Mouse (Mus musculus) fibroblast of lung, adult 2 months (primary cell): ENCODE results near the gene Pdcl3.
"Not testable (repeated sequence)": the region's sequence is repeated elsewhere in the genome, so short reads cannot be mapped to it uniquely, and the experiment has no call there.

Experiments used
- DNase-seq: peaks from one replicate; pipeline ENCODE4 v3.0.0-alpha.2; 2011; ENCODE audit warnings: low read depth

Gene Pdcl3

GRCm38 (mm10) chr1:39025142-39025541, 39.7 kb downstream of the Pdcl3 start:
- DNase-seq = no peak

- no peak for DNase-seq
Measured at GRCm38 (mm10) chr1:39025840-39026239, 40.4 kb downstream of the Pdcl3 start.

GRCm38 (mm10) chr1:39029176-39029575, 43.8 kb downstream of the Pdcl3 start:
- DNase-seq = no peak

- no peak for DNase-seq
Measured at GRCm38 (mm10) chr1:39030108-39030507, 44.7 kb downstream of the Pdcl3 start.

GRCm38 (mm10) chr1:39035817-39036216, 50.4 kb downstream of the Pdcl3 start:
- no peak for DNase-seq

- DNase-seq = no peak
Measured at GRCm38 (mm10) chr1:39042188-39042587, 56.8 kb downstream of the Pdcl3 start.

- not testable (repeated sequence) for DNase-seq
Measured at GRCm38 (mm10) chr1:39044442-39044841, 59.0 kb downstream of the Pdcl3 start.

GRCm38 (mm10) chr1:39046689-39047088, 61.3 kb downstream of the Pdcl3 start:
- DNase-seq = no peak
